In the genomic region with DNA sequence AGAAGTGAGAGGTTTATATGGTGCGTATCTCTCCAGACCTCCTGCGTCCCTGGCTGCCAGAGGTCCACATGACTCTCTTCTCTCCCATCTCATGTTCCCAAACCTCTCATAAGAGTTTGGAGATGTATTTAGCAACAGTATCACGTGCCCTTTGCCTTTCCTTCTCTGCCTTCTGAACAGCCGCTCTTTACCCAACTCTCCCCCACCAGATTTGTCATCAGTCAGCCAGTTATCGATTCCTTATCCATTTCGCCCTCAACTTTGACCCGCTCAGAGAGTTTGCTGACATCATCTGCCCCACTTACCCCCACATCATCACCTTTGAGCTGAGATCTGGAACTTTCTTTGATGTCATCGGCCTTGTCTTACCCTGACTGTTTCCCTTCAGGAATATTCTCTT, we compare ENCODE assay signal across 22 mouse cellular contexts.
DNase-seq lines count a peak whose midpoint lies in the region; TF ChIP-seq lines count a peak whose summit lies in the region.
"Had no signal": no experiment of that assay in that cellular context is flagged by ENCODE, and none has a peak within 500 bp of the region (broad histone marks: within the 10 kb centered on the region; RNA-seq: fewer than 3 reads in every experiment).

No protein-coding gene starts in this region.

- H3K4me1 ChIP-seq in kidney, adult 2 months (ENCODE audit: control insufficient read depth, insufficient read depth, low read length) = 0 out of 2 replicates have a peak, but pooled peaks cover 3% of the 10 kb centered on the region
- H3K4me1 ChIP-seq in testis, adult 2 months (ENCODE audit: control insufficient read depth, insufficient read depth, low read length) = no peaks in the 10 kb centered on the region

- WGBS in kidney, adult 2 months = 92% methylated on average over 8 of the region's 8 CpGs

- DNase-seq in gastrocnemius, adult 2 months = peak; percentile 37
- DNase-seq in gastrocnemius, postnatal 14 days = no peak
- DNase-seq in kidney, adult 2 months = no peak
- no peak for DNase-seq in kidney, adult 8-10 months
- no peak for DNase-seq in testis, postnatal 14 days (ENCODE audit: low spot score)
- DNase-seq in embryo, embryonic 10.5 days (ENCODE audit: low spot score) = no peak
- no peak for DNase-seq in urinary bladder, postnatal 36 days (ENCODE audit: low spot score in 2 of 2)
- DNase-seq: adrenal gland, postnatal 25 days; cerebellum, adult 9-10 months; gastrocnemius, postnatal 10 days; kidney, adult 18-20 months; lung, adult 2 months; retina, postnatal 1 day; right cerebral cortex, postnatal 25 days had no signal

- TF ChIP-seq POLR2A in kidney, adult 2 months (IDR thresholded peaks at IDR 0.05; ENCODE audit: low read depth, low read length) = no peak
- no peak for TF ChIP-seq POLR2A in testis, adult 2 months (IDR thresholded peaks at IDR 0.05; ENCODE audit: control insufficient read depth, low read depth, low read length)

- H3K36me3 ChIP-seq in kidney, adult 2 months (ENCODE audit: control insufficient read depth, insufficient read depth, low read length) = no peaks in the 10 kb centered on the region
- H3K36me3 ChIP-seq in testis, adult 2 months (ENCODE audit: control insufficient read depth, insufficient read depth, low read length) = no peaks in the 10 kb centered on the region
- H3K36me3 ChIP-seq: embryonic facial prominence, embryonic 15.5 days; heart, embryonic 12.5 days; midbrain, embryonic 10.5 days; neural tube, embryonic 13.5 days; stomach, embryonic 15.5 days had no signal

- H3K27ac ChIP-seq in gastrocnemius, adult 2 months = peak overlapping the region; percentile 70
- H3K27ac ChIP-seq in kidney, adult 2 months (ENCODE audit: insufficient read depth, low read depth, low read length) = 0 out of 2 replicates have a peak overlapping the region, but pooled peaks have one; percentile 12
- 0 out of 2 replicates have a peak overlapping the region, but pooled peaks have one; percentile 16 for H3K27ac ChIP-seq in testis, adult 2 months (ENCODE audit: control insufficient read depth, insufficient read depth, low read depth, low read length)
- H3K27ac ChIP-seq: embryonic facial prominence, embryonic 15.5 days; hindbrain, embryonic 14.5 days; midbrain, embryonic 10.5 days; neural tube, embryonic 13.5 days had no signal

- TF ChIP-seq CTCF in gastrocnemius, adult 2 months (IDR thresholded peaks at IDR 0.05) = no peak
- TF ChIP-seq CTCF in kidney, adult 2 months (conservative IDR thresholded peaks at IDR 0.05; ENCODE audit: insufficient read depth, insufficient read length, low read depth, low read length) = no peak
- no peak for TF ChIP-seq CTCF in testis, adult 2 months (IDR thresholded peaks at IDR 0.05; ENCODE audit: control insufficient read depth, insufficient read depth, insufficient replicate concordance, low read depth, low read length)

- no peaks in the 10 kb centered on the region for H3K27me3 ChIP-seq in kidney, adult 2 months (replicated peaks; ENCODE audit: control insufficient read depth, insufficient read depth, low read length)
- no peaks in the 10 kb centered on the region for H3K27me3 ChIP-seq in testis, adult 2 months (ENCODE audit: control insufficient read depth, insufficient read depth, low read length)
- H3K27me3 ChIP-seq: embryonic facial prominence, embryonic 15.5 days; heart, embryonic 12.5 days; neural tube, embryonic 13.5 days; stomach, embryonic 15.5 days had no signal

- intact Hi-C loops in gastrocnemius, adult 2 months (cut with DNase I) = no loop called here
- intact Hi-C loops in gastrocnemius, postnatal 14 days (cut with DNase I; ENCODE audit: low total_unique reads) = no loop called here

- H3K4me3 ChIP-seq in gastrocnemius, adult 2 months = no peak overlapping the region
- no peak overlapping the region for H3K4me3 ChIP-seq in kidney, adult 2 months (ENCODE audit: insufficient read depth, low read depth, low read length)
- no peak overlapping the region for H3K4me3 ChIP-seq in testis, adult 2 months (ENCODE audit: control insufficient read depth, low read depth, low read length)
- H3K4me3 ChIP-seq: embryonic facial prominence, embryonic 15.5 days; heart, embryonic 12.5 days; midbrain, embryonic 10.5 days; myocyte; neural tube, embryonic 13.5 days; stomach, embryonic 15.5 days had no signal

Comparison
In these comparisons a context has a peak if more than half of its experiments do, and no peak if none do; other contexts are left out.
1. H3K27ac ChIP-seq: peak in every context shown above with its lines; median percentile 70 in gastrocnemius, adult 2 months; 16 in testis, adult 2 months; 12 in kidney, adult 2 months.